Mouse (Mus musculus): ENCODE results near the gene Tiprl.

Tiprl gene

GRCm38 (mm10) chr1:165174059-165174616 is 62.7 kb downstream of the Tiprl start:
- no peak for DNase-seq

- DNase-seq = no peak
Measured at GRCm38 (mm10) chr1:165171277-165171676, 65.5 kb downstream of the Tiprl start.

- no peak for DNase-seq
Measured at GRCm38 (mm10) chr1:165170157-165170556, 66.6 kb downstream of the Tiprl start.

DNA sequence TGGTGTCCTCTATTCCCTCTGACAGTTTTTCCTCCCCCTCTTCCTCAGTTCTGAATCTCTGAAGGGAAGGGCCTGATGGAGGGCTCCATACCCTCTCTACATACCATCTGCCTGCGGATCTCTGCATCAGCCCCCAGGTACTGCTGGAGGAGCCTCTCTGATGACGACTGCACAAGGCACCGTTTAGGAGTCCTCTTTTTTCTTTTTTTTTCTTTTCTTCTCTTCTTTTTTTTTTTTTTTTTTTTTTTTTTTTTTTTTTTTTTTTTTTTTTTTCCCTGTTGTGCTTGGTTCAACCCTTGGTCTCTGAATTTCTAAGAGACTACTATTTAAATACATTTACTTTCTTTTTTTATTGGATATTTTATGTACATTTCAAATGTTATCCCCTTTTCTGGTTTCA is 67.3 kb downstream of the Tiprl start:
- no peak for DNase-seq

- DNase-seq = no peak
Measured at GRCm38 (mm10) chr1:165164920-165165319, 71.9 kb downstream of the Tiprl start.

Data from cerebellum, adult 9-10 months (tissue).